Mouse (Mus musculus) E14TG2a.4 (cell line): Measurements from ENCODE around the gene Izumo4.

Experiments
- CTCF ChIP-seq: conservative IDR thresholded peaks from 2 replicates; pipeline ENCODE4 v1.5.1; 2014; ENCODE audit warnings: low read length
- NANOG ChIP-seq: IDR thresholded peaks from 2 replicates; pipeline ENCODE4 v1.6.1; 2014; ENCODE audit warnings: borderline replicate concordance, low read length, mixed read lengths

GRCm38 (mm10) chr10:80692249-80693165 is 9.5 kb upstream of the Izumo4 start:
- no peak for TF ChIP-seq CTCF
- TF ChIP-seq NANOG: no peak
